Mouse (Mus musculus): ENCODE data around the gene Aldh3b1. TPM values are rescaled to one million over a fixed set of nuclear protein-coding genes. Genes with fewer than 3 reads are reported as not detected.

Aldh3b1 gene
- polyA plus RNA-seq, 1 experiment from 2014 or later = 1.2 TPM

- Histone ChIP-seq H3K27ac (no peak overlapping the region), H3K4me3 (peak overlapping the region; percentile 37), H3K27me3 (peaks cover 20% of the 10 kb centered on the region), H3K4me2 (replicated peaks) (peak overlapping the region; percentile 79), H3K36me3 (no peaks in the 10 kb centered on the region), H3K4me1 (peaks cover 15% of the 10 kb centered on the region), H3K9me3 (replicated peaks) (no peaks in the 10 kb centered on the region), H3K9ac (peak overlapping the region; percentile 61)
- ATAC-seq (ENCODE audit: low FRiP score) = no peak
- 10% methylated on average over 22 of the region's 22 CpGs for WGBS
Observed at GRCm38 (mm10) chr19:3935896-3936850, 6.6 kb upstream of the Aldh3b1 start.

- Histone ChIP-seq H3K36me3 (no peaks in the 10 kb centered on the region), H3K9me3 (replicated peaks) (no peaks in the 10 kb centered on the region), H3K4me1 (peaks cover 15% of the 10 kb centered on the region), H3K4me2 (replicated peaks) (peak within 1 kb of the TSS; percentile 79), H3K27me3 (peaks cover 20% of the 10 kb centered on the region), H3K27ac (no peak within 1 kb of the TSS), H3K4me3 (peak within 1 kb of the TSS; percentile 37), H3K9ac (peak within 1 kb of the TSS; percentile 61)
- WGBS = 7% methylated on average over 37 of the region's 42 CpGs
- peak; percentile 71 for ATAC-seq (ENCODE audit: low FRiP score)
Observed at GRCm38 (mm10) chr19:3935032-3935895, 5.7 kb upstream of the Aldh3b1 start, which contains the start of gene Unc93b1. TSS of gene Unc93b1 (plus strand) at chr19:3935186.

DNA sequence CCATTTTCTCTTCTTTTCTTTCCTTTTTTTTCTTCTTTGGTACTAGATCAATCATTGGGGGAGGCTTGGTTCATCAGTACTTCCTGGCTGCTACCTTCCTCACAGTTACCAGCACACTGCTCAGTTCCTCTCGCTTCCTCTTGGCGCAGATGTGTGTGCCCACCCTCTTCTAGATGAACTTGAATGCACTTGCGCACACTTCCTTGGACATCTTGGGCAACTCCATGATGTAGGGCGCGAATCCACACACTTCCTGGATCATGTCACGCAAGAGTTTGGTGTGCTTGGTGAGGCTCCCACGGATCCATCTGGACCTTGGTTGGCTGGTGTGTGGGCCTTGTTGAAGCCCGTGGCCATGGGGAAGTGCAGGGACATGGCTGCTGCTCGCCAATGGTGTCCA is 2.1 kb upstream of the Aldh3b1 start:
- no peak for ATAC-seq (ENCODE audit: low FRiP score)
- Histone ChIP-seq H3K9me3 (replicated peaks) (no peaks in the 10 kb centered on the region), H3K27ac (no peak overlapping the region), H3K27me3 (peaks cover 15% of the 10 kb centered on the region), H3K4me3 (no peak overlapping the region), H3K4me2 (replicated peaks) (no peak overlapping the region), H3K9ac (no peak overlapping the region), H3K36me3 (no peaks in the 10 kb centered on the region), H3K4me1 (peaks cover 27% of the 10 kb centered on the region)
- 92% methylated on average over 9 of the region's 9 CpGs for WGBS

- WGBS = 72% methylated on average over 21 of the region's 21 CpGs
- H3K27ac ChIP-seq = no peak overlapping the region
Observed at GRCm38 (mm10) chr19:3930262-3931057, 852 bp upstream of the Aldh3b1 start.

GRCm38 (mm10) chr19:3928779-3929178 is 829 bp downstream of the Aldh3b1 start:
- no peaks in the 10 kb centered on the region for H3K27me3 ChIP-seq
- peaks cover 12% of the 10 kb centered on the region for H3K4me1 ChIP-seq
- H3K36me3 ChIP-seq = no peaks in the 10 kb centered on the region
- no peak overlapping the region for H3K9ac ChIP-seq
- no peak overlapping the region for H3K27ac ChIP-seq
- H3K4me2 ChIP-seq (replicated peaks) = no peak overlapping the region
- no peaks in the 10 kb centered on the region for H3K9me3 ChIP-seq (replicated peaks)
- no peak overlapping the region for H3K4me3 ChIP-seq
- ATAC-seq (ENCODE audit: low FRiP score) = no peak
- 73% methylated on average over 4 of the region's 4 CpGs for WGBS

More at GRCm38 (mm10) chr19:3930262-3931057, 852 bp upstream of the Aldh3b1 start:
- Histone ChIP-seq H3K9me3 (replicated peaks) (no peaks in the 10 kb centered on the region), H3K4me2 (replicated peaks) (no peak overlapping the region), H3K4me3 (no peak overlapping the region), H3K27me3 (peaks cover 6% of the 10 kb centered on the region; the same call in 1 of the 2 replicates), H3K36me3 (no peaks in the 10 kb centered on the region), H3K9ac (no peak overlapping the region), H3K4me1 (peaks cover 17% of the 10 kb centered on the region)
- ATAC-seq (ENCODE audit: low FRiP score) = no peak

- Histone ChIP-seq H3K9ac (no peak overlapping the region), H3K4me3 (no peak overlapping the region), H3K27me3 (no peaks in the 10 kb centered on the region), H3K36me3 (no peaks in the 10 kb centered on the region), H3K9me3 (replicated peaks) (no peaks in the 10 kb centered on the region), H3K4me2 (replicated peaks) (no peak overlapping the region), H3K4me1 (peaks cover 15% of the 10 kb centered on the region), H3K27ac (no peak overlapping the region)
- WGBS = 86% methylated on average over 4 of the region's 4 CpGs
- no peak for ATAC-seq (ENCODE audit: low FRiP score)
Observed at GRCm38 (mm10) chr19:3927989-3928388, 1.6 kb downstream of the Aldh3b1 start.

DNA sequence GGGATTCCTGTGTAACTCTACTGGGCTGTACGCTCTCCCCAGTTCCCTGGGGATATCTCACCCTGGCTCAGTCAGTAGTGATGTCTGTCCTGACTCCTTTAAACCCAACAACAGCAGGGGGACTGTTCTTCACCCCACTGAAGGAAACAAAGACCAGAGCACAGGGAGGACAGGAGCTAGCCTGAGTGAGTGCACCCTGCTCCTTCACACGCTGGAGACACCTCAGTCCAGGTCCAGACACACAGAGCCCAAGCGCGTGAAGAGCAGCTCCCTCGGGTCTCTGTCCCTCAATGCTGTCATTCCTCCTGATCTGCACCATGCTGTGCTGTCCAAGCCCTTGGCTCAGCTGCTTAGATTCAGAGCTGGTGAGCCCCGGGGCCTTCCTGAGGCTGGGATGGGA is 2.9 kb downstream of the Aldh3b1 start:
- no peaks in the 10 kb centered on the region for H3K27me3 ChIP-seq
- no peak overlapping the region for H3K9ac ChIP-seq
- H3K36me3 ChIP-seq = no peaks in the 10 kb centered on the region
- H3K4me1 ChIP-seq = peaks cover 15% of the 10 kb centered on the region
- H3K4me3 ChIP-seq = no peak overlapping the region
- 62% methylated on average over 6 of the region's 6 CpGs for WGBS
- H3K9me3 ChIP-seq (replicated peaks) = no peaks in the 10 kb centered on the region
- H3K4me2 ChIP-seq (replicated peaks) = no peak overlapping the region
- no peak for ATAC-seq (ENCODE audit: low FRiP score)
- H3K27ac ChIP-seq = no peak overlapping the region

DNA sequence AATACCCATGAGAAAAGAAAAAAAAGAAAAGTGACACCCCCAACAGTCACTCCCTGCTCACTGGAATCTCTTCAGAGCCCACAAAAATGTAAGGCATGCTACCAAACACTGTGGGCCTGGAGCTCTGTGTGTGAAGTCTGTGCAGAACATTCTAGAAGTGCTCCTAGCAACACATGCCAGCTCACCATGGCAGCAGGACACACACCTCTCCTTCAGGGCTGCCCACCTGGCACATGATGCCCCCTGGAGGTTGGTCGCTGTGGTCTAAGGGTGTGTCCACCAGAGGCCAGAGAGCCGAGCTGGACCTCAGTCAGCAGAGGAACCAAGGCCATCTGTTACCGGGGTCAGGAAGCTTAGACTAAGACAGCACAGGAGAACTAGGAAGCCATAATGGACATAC is 3.3 kb downstream of the Aldh3b1 start:
- Histone ChIP-seq H3K27me3 (no peaks in the 10 kb centered on the region), H3K4me1 (peaks cover 15% of the 10 kb centered on the region), H3K4me2 (replicated peaks) (no peak overlapping the region), H3K4me3 (no peak overlapping the region), H3K9me3 (replicated peaks) (no peaks in the 10 kb centered on the region), H3K27ac (no peak overlapping the region), H3K36me3 (no peaks in the 10 kb centered on the region), H3K9ac (no peak overlapping the region)
- ATAC-seq (ENCODE audit: low FRiP score) = no peak
- WGBS = 76% methylated on average over 3 of the region's 3 CpGs

- Histone ChIP-seq H3K27ac (no peak overlapping the region), H3K9me3 (replicated peaks) (no peaks in the 10 kb centered on the region), H3K4me1 (peaks cover 15% of the 10 kb centered on the region), H3K36me3 (no peaks in the 10 kb centered on the region), H3K4me2 (replicated peaks) (no peak overlapping the region), H3K4me3 (no peak overlapping the region), H3K27me3 (no peaks in the 10 kb centered on the region), H3K9ac (no peak overlapping the region)
- WGBS = 81% methylated on average over 6 of the region's 6 CpGs
- no peak for ATAC-seq (ENCODE audit: low FRiP score)
Observed at GRCm38 (mm10) chr19:3925859-3926258, 3.7 kb downstream of the Aldh3b1 start.

DNA sequence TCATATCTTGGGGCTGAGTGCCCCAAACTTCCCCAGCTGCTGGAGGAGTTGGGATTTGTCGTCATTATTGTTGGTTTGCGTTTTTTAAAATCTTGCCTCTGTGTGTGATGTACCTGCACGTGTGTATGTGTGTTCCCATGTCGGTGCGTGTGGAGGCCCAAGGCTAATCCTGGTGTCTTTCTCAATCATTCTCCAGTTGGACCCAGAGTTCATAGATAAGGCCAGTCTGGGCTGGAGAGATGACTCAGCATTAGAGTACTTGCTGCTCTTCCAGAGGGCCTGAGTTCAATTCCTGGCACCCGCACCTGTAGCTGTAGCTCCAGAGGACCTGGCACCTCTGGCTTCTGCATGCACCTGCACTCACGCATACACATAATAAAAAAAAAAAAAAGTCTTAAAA is 4.7 kb downstream of the Aldh3b1 start:
- no peak overlapping the region for H3K27ac ChIP-seq
- H3K4me1 ChIP-seq = peaks cover 14% of the 10 kb centered on the region
- no peak overlapping the region for H3K4me2 ChIP-seq (replicated peaks)
- H3K27me3 ChIP-seq = no peaks in the 10 kb centered on the region
- no peaks in the 10 kb centered on the region for H3K9me3 ChIP-seq (replicated peaks)
- H3K9ac ChIP-seq = no peak overlapping the region
- H3K4me3 ChIP-seq = no peak overlapping the region
- no peaks in the 10 kb centered on the region for H3K36me3 ChIP-seq
- no peak for ATAC-seq (ENCODE audit: low FRiP score)
- 93% methylated on average over 7 of the region's 7 CpGs for whole genome bisulfite sequencing

DNA sequence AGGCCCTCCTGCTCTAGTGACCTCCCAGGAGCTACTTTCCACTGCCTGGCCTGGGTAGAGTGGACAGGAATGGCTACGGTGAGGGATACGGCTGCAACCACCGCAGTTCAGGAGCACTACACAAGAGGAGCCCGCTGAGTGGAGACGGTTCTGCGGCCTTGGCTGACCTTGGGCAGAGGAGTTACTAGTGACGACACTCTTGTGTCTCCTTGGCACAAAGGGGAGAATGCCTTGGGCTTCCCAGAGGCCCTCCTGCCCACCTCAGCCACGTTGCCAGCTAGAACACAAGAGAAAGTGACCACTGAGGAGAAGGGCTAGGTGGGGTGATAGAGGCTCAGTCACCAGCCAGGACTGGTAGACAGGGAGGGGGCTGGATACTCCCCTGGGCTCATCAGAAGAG is 5.4 kb downstream of the Aldh3b1 start:
- Histone ChIP-seq H3K9ac (no peak overlapping the region), H3K4me2 (replicated peaks) (no peak overlapping the region), H3K36me3 (no peaks in the 10 kb centered on the region), H3K4me1 (peaks cover 8% of the 10 kb centered on the region), H3K9me3 (replicated peaks) (no peaks in the 10 kb centered on the region), H3K27ac (no peak overlapping the region), H3K4me3 (no peak overlapping the region), H3K27me3 (no peaks in the 10 kb centered on the region)
- no peak for ATAC-seq (ENCODE audit: low FRiP score)
- 75% methylated on average over 8 of the region's 8 CpGs for WGBS
